Comparison of ENCODE assay signal across 7 mouse cellular contexts in the genomic region with DNA sequence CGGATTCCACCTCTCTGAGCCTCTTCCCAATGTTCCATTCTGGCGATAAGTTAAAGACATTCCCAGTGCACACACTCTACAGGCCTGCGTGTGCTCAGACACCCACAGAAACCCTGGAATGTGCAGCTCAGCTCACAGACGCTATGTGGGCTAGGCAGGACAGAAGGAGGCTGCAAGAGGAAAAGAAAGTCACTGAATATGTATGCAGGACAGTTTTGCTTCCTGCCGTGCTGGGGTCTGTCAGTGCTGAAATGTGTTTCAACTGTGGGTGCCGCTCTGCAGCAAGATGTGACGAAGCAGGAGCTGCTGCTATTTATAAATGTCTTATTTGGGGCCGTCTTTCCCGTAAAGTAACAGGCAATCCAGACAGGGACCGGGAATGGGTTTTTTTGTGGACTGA. TPM values are rescaled to one million over a fixed set of nuclear protein-coding genes. Genes with fewer than 3 reads are reported as not detected.
DNase-seq lines count a peak whose midpoint lies in the region; ATAC-seq and TF ChIP-seq lines count a peak whose summit lies in the region.

No protein-coding gene starts in this region.

- no peak overlapping the region for H3K4me3 ChIP-seq in layer of hippocampus, adult 2 months

- no peak for TF ChIP-seq CTCF in layer of hippocampus, adult 2 months (conservative IDR thresholded peaks at IDR 0.05)

- peak; percentile 93 for ATAC-seq in frontal cortex, adult (ENCODE audit: low TSS enrichment)

- peak; percentile 72 for DNase-seq in layer of hippocampus, adult 11-12 months (ENCODE audit: low spot score)
- no peak for DNase-seq in layer of hippocampus, adult 9-10 months (ENCODE audit: low spot score)
- DNase-seq in layer of hippocampus, adult 2 months (ENCODE audit: low spot score in 2 of 2) = peak; percentile 49 to 86
- peak; percentile 47 for DNase-seq in right cerebral cortex, postnatal 14 days
- DNase-seq in spleen, adult 18-20 months = no peak
- DNase-seq in MN1 (ENCODE audit: low spot score) = no peak

- H3K27ac ChIP-seq in layer of hippocampus, adult 2 months = peak overlapping the region; percentile 85

RNA-seq across cellular contexts. Expression of a gene that starts 25.4 kb away (rescaled TPM):
- total RNA-seq in layer of hippocampus, adult 2 months (2021) = 10 to 100 TPM; 36.5 to 36.7 TPM

RNA-seq across cellular contexts. Expression of a gene that starts 48.5 kb away (rescaled TPM):
- total RNA-seq in layer of hippocampus, adult 2 months (2021) = 10 to 100 TPM; 49.6 to 50.4 TPM

Comparison
In these comparisons a context has a peak if more than half of its experiments do, and no peak if none do; other contexts are left out.
1. DNase-seq: peak in layer of hippocampus, adult 11-12 months (single experiment), layer of hippocampus, adult 2 months (2 of 2) and right cerebral cortex, postnatal 14 days (single experiment); none in layer of hippocampus, adult 9-10 months (single experiment), spleen, adult 18-20 months (0 of 2) and MN1 (single experiment).